Mouse (Mus musculus) hindbrain, embryonic 16.5 days (tissue): ENCODE results near the gene Nedd8. TPM values are rescaled to one million over a fixed set of nuclear protein-coding genes. Genes with fewer than 3 reads are reported as not detected.

Experiments used
- ATAC-seq: fragments of 200-750 bp; cut with Nextera tagmentation; 2 replicates; pipeline ENCODE4 v1.8.0; 2017; ENCODE audit warnings: moderate TSS enrichment, moderate library complexity
- H3K27ac ChIP-seq: fragments of 300-500 bp; sonication (generic); 2 replicates; pipeline ENCODE4 v1.5.1; 2014; ENCODE audit warnings: low read depth, mild to moderate bottlenecking, control low read depth, low read length, moderate library complexity
- H3K27me3 ChIP-seq: fragments of 300-500 bp; sonication (generic); replicated peaks from 2 replicates; pipeline ENCODE4 v1.6.1; 2014; ENCODE audit warnings: low read length; ENCODE audit not compliant: control insufficient read depth, insufficient read depth
- H3K36me3 ChIP-seq: fragments of 300-500 bp; sonication (generic); 2 replicates; pipeline ENCODE4 v1.6.1; 2014; ENCODE audit warnings: mild to moderate bottlenecking, low read length, moderate library complexity, mixed read lengths; ENCODE audit not compliant: control insufficient read depth, insufficient read depth
- H3K4me1 ChIP-seq: fragments of 300-500 bp; sonication (generic); 2 replicates; pipeline ENCODE4 v1.6.1; 2014; ENCODE audit warnings: low read depth, low read length; ENCODE audit not compliant: control insufficient read depth, insufficient read depth
- H3K4me2 ChIP-seq: fragments of 300-500 bp; sonication (generic); 2 replicates; pipeline ENCODE4 v1.6.1; 2014; ENCODE audit warnings: mild to moderate bottlenecking, low read length, control low read depth, moderate library complexity
- H3K4me3 ChIP-seq: fragments of 300-500 bp; sonication (generic); 2 replicates; pipeline ENCODE4 v1.5.1; 2014; ENCODE audit warnings: mild to moderate bottlenecking, low read length, control low read depth, moderate library complexity
- H3K9ac ChIP-seq: fragments of 300-500 bp; sonication (generic); 2 replicates; pipeline ENCODE4 v1.6.1; 2014; ENCODE audit warnings: low read depth, mild to moderate bottlenecking, control low read depth, low read length, moderate library complexity
- H3K9me3 ChIP-seq: fragments of 300-500 bp; sonication (generic); 2 replicates; pipeline ENCODE4 v1.6.1; 2014; ENCODE audit warnings: mild to moderate bottlenecking, low read length, moderate library complexity; ENCODE audit not compliant: control insufficient read depth
- WGBS: fragments of 180-500 bp; shearing (Covaris S2); extraction: QIAGEN DNeasy Blood & Tissue Kit; methylation state at CpG from one replicate; pipeline ENCODE4 v1.1.7; 2014; 5-methylcytosine and 5-hydroxymethylcytosine counted together
- polyA plus RNA-seq: library from polyadenylated mRNA; unstranded; fragments of >200 nt; fragmentation: Nextera tagmentation; extraction: Ambion mirVana; gene quantifications from 2 replicates; pipeline ENCODE4 v1.2.1, GENCODE M21; 2015

Gene Nedd8
- polyA plus RNA-seq, 1 experiment from 2014 or later, result 599 TPM

DNA sequence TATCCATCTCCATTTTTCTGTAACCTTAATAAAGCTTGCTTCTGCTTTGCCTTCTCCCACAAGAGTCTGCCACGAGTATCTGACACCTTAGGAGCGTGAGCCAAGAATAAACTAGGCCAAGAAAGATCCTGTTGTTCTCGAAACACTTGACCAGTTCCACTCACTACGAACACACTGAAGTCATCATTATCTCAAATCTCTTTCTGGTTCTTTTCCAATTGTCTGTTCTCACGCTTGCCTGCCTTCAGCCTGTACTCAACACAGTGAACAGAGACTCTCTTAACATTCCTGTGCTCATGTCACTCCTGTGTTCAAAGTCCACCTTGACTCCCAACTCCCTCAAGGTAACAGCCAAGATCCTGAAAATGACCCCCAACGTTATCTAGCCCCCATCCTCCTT, 58.6 kb downstream of the Nedd8 start:
- WGBS, result 72% methylated on average over 6 of the region's 6 CpGs
- ATAC-seq, result no peak

More for the DNA sequence above, 58.6 kb downstream of the Nedd8 start:
- Histone ChIP-seq H3K36me3 (peaks cover 8% of the 10 kb centered on the region), H3K9ac (no peak overlapping the region), H3K4me3 (no peak overlapping the region), H3K27me3 (no peaks in the 10 kb centered on the region), H3K27ac (no peak overlapping the region), H3K4me2 (no peak overlapping the region), H3K4me1 (no peaks in the 10 kb centered on the region), H3K9me3 (no peaks in the 10 kb centered on the region)

Other genes with a start within 250 kb of the Nedd8 start
- 28.6 and 29.5 TPM in 2 replicates for gene Dhrs4, start 193.4 kb downstream of the Nedd8 start, polyA plus RNA-seq
- gene Carmil3, start 181.5 kb downstream of the Nedd8 start, polyA plus RNA-seq, result 22.9 and 26.2 TPM in 2 replicates
- gene Cpne6, start 161.7 kb downstream of the Nedd8 start, polyA plus RNA-seq, result 10.2 and 11.7 TPM in 2 replicates
- gene Nrl, start 147.1 kb downstream of the Nedd8 start, polyA plus RNA-seq, result 0.15 and 0.23 TPM in 2 replicates
- gene Pck2, start 131.9 kb downstream of the Nedd8 start, polyA plus RNA-seq, result 29.3 and 32.4 TPM in 2 replicates
- gene Dcaf11, start 112.1 kb downstream of the Nedd8 start, polyA plus RNA-seq, result 110 and 127 TPM in 2 replicates
- 0.89 and 1.4 TPM in 2 replicates for gene A730061H03Rik, start 111.7 kb downstream of the Nedd8 start, polyA plus RNA-seq
- gene Fitm1, start 96.5 kb downstream of the Nedd8 start, polyA plus RNA-seq, result 0.26 and 1.4 TPM in 2 replicates
- 223 and 230 TPM in 2 replicates for gene Psme1, start 94.0 kb downstream of the Nedd8 start, polyA plus RNA-seq
- gene Emc9, start 86.8 kb downstream of the Nedd8 start, polyA plus RNA-seq, result 49.4 and 64.2 TPM in 2 replicates
- 170 and 173 TPM in 2 replicates for gene Psme2, start 81.0 kb downstream of the Nedd8 start, polyA plus RNA-seq
- 18.2 and 20.3 TPM in 2 replicates for gene Rnf31, start 80.4 kb downstream of the Nedd8 start, polyA plus RNA-seq
- 9.7 and 10.6 TPM in 2 replicates for gene Irf9, start 68.6 kb downstream of the Nedd8 start, polyA plus RNA-seq
- gene Rec8, start 54.1 kb downstream of the Nedd8 start, polyA plus RNA-seq, result 16.8 and 20.2 TPM in 2 replicates
- 116 and 131 TPM in 2 replicates for gene Ipo4, start 36.2 kb downstream of the Nedd8 start, polyA plus RNA-seq
- gene Gm49378, start 34.2 kb downstream of the Nedd8 start, polyA plus RNA-seq, result 1.5 and 1.6 TPM in 2 replicates
- gene Tm9sf1, start 28.3 kb downstream of the Nedd8 start, polyA plus RNA-seq, result 68.7 and 72.1 TPM in 2 replicates
- 0.32 and 0.53 TPM in 2 replicates for gene Tssk4, start 21.9 kb downstream of the Nedd8 start, polyA plus RNA-seq
- gene Mdp1, start 11.6 kb downstream of the Nedd8 start, polyA plus RNA-seq, result 77.2 and 82.8 TPM in 2 replicates
- 48.6 and 50.4 TPM in 2 replicates for gene Gmpr2, start 183 bp downstream of the Nedd8 start, polyA plus RNA-seq
- 25.3 and 25.7 TPM in 2 replicates for gene Tinf2, start 9.7 kb upstream of the Nedd8 start, polyA plus RNA-seq
- 0.20 and 0.41 TPM in 2 replicates for gene Tgm1, start 41.8 kb upstream of the Nedd8 start, polyA plus RNA-seq
- 60.3 and 65.8 TPM in 2 replicates for gene Rabggta, start 50.1 kb upstream of the Nedd8 start, polyA plus RNA-seq
- 85.9 and 90.3 TPM in 2 replicates for gene Dhrs1, start 73.6 kb upstream of the Nedd8 start, polyA plus RNA-seq
- 27.1 and 27.9 TPM in 2 replicates for gene Nop9, start 73.6 kb upstream of the Nedd8 start, polyA plus RNA-seq
- 0.17 and 0.63 TPM in 2 replicates for gene Cideb, start 86.3 kb upstream of the Nedd8 start, polyA plus RNA-seq
- gene Ltb4r2, start 89.3 kb upstream of the Nedd8 start, polyA plus RNA-seq, result 0.47 and 0.66 TPM in 2 replicates
- 0.22 and 0.79 TPM in 2 replicates for gene Ltb4r1, start 93.8 kb upstream of the Nedd8 start, polyA plus RNA-seq
- 3.5 and 5.1 TPM in 2 replicates for gene Adcy4, start 112.0 kb upstream of the Nedd8 start, polyA plus RNA-seq
- gene Ripk3, start 116.7 kb upstream of the Nedd8 start, polyA plus RNA-seq, result 2.3 and 3.6 TPM in 2 replicates
- 6.5 and 11.9 TPM in 2 replicates for gene Nfatc4, start 151.0 kb upstream of the Nedd8 start, polyA plus RNA-seq
- 8.4 and 13.7 TPM in 2 replicates for gene Nynrin, start 181.9 kb upstream of the Nedd8 start, polyA plus RNA-seq
- 0.35 and 0.56 TPM in 2 replicates for gene Cbln3, start 212.3 kb upstream of the Nedd8 start, polyA plus RNA-seq
- 9.1 and 11.4 TPM in 2 replicates for gene Khnyn, start 212.8 kb upstream of the Nedd8 start, polyA plus RNA-seq
- 163 and 175 TPM in 2 replicates for gene Sdr39u1, start 228.2 kb upstream of the Nedd8 start, polyA plus RNA-seq